Mouse (Mus musculus) intestine, embryonic 15.5 days (tissue): ENCODE measurements at regions not wholly inside any gene's neighbourhood (a gene's known extent, or its start where the extent isn't known, plus 50 kb on each side); places are given as distances from the start of the nearest gene placed in this dataset.

ENCODE experiments used
- ATAC-seq: fragments of 200-750 bp; cut with Nextera tagmentation; 2 replicates; pipeline ENCODE4 v1.8.0; 2017; ENCODE audit warnings: moderate TSS enrichment, moderate library complexity
- H3K27ac ChIP-seq: fragments of 300-500 bp; sonication (generic); 2 replicates; pipeline ENCODE4 v1.5.1; 2015; ENCODE audit warnings: mild to moderate bottlenecking, inconsistent platforms
- H3K27me3 ChIP-seq: fragments of 300-500 bp; sonication (generic); replicated peaks from 2 replicates; pipeline ENCODE4 v1.6.1; 2015; ENCODE audit warnings: inconsistent platforms
- H3K36me3 ChIP-seq: fragments of 300-500 bp; sonication (generic); 2 replicates; pipeline ENCODE4 v1.6.1; 2015; ENCODE audit warnings: inconsistent platforms
- H3K4me1 ChIP-seq: fragments of 300-500 bp; sonication (generic); replicated peaks from 2 replicates; pipeline ENCODE4 v1.6.1; 2015; ENCODE audit warnings: inconsistent platforms
- H3K4me2 ChIP-seq: fragments of 300-500 bp; sonication (generic); replicated peaks from 2 replicates; pipeline ENCODE4 v1.6.1; 2015; ENCODE audit warnings: mild to moderate bottlenecking, inconsistent platforms
- H3K4me3 ChIP-seq: fragments of 300-500 bp; sonication (generic); replicated peaks from 2 replicates; pipeline ENCODE4 v1.5.1; 2015; ENCODE audit warnings: inconsistent platforms
- H3K9ac ChIP-seq: fragments of 300-500 bp; sonication (generic); 2 replicates; pipeline ENCODE4 v1.6.1; 2015; ENCODE audit warnings: inconsistent platforms
- H3K9me3 ChIP-seq: fragments of 300-500 bp; sonication (generic); 2 replicates; pipeline ENCODE4 v1.6.1; 2016; ENCODE audit warnings: inconsistent platforms
- WGBS: fragments of 180-500 bp; shearing (Covaris S2); methylation state at CpG from one replicate; pipeline ENCODE4 v1.1.7; 2015; 5-methylcytosine and 5-hydroxymethylcytosine counted together

GRCm38 (mm10) chr5:133389023-133389840 is 710.3 kb upstream of the Castor2 start:
- Histone ChIP-seq H3K9ac (no peak overlapping the region), H3K4me1 (no peaks in the 10 kb centered on the region), H3K4me3 (no peak overlapping the region), H3K4me2 (no peak overlapping the region), H3K9me3 (no peaks in the 10 kb centered on the region), H3K36me3 (no peaks in the 10 kb centered on the region), H3K27me3 (no peaks in the 10 kb centered on the region), H3K27ac (no peak overlapping the region)
- no peak for ATAC-seq
- WGBS = 78% methylated on average over 6 of the region's 6 CpGs

- Histone ChIP-seq H3K4me3 (no peak overlapping the region), H3K9me3 (no peaks in the 10 kb centered on the region), H3K27me3 (no peaks in the 10 kb centered on the region), H3K36me3 (no peaks in the 10 kb centered on the region), H3K4me1 (no peaks in the 10 kb centered on the region), H3K9ac (no peak overlapping the region), H3K27ac (no peak overlapping the region), H3K4me2 (no peak overlapping the region)
- ATAC-seq = no peak
- 40% methylated on average over 10 of the region's 10 CpGs for WGBS
These were observed 713.8 kb upstream of the Castor2 start for GRCm38 (mm10) chr5:133385374-133386349.

- H3K4me1 ChIP-seq = no peaks in the 10 kb centered on the region
- ATAC-seq = no peak
- no peaks in the 10 kb centered on the region for H3K27me3 ChIP-seq
- WGBS = 85% methylated on average over 3 of the region's 3 CpGs
- no peak overlapping the region for H3K4me3 ChIP-seq
- H3K36me3 ChIP-seq = no peaks in the 10 kb centered on the region
- H3K9ac ChIP-seq = no peak overlapping the region
- H3K4me2 ChIP-seq = no peak overlapping the region
- no peak overlapping the region for H3K27ac ChIP-seq
- H3K9me3 ChIP-seq = no peaks in the 10 kb centered on the region
These were observed 733.7 kb upstream of the Castor2 start for GRCm38 (mm10) chr5:133365771-133366170.

GRCm38 (mm10) chr5:133347516-133347915 is 752.0 kb upstream of the Castor2 start:
- no peaks in the 10 kb centered on the region for H3K9me3 ChIP-seq
- no peaks in the 10 kb centered on the region for H3K4me1 ChIP-seq
- H3K4me2 ChIP-seq = no peak overlapping the region
- H3K27me3 ChIP-seq = no peaks in the 10 kb centered on the region
- no peak overlapping the region for H3K4me3 ChIP-seq
- H3K27ac ChIP-seq = no peak overlapping the region
- WGBS = 85% methylated on average over 3 of the region's 3 CpGs
- H3K9ac ChIP-seq = no peak overlapping the region
- H3K36me3 ChIP-seq = no peaks in the 10 kb centered on the region
- no peak for ATAC-seq

- Histone ChIP-seq H3K4me2 (no peak overlapping the region), H3K4me3 (no peak overlapping the region), H3K9ac (no peak overlapping the region), H3K27me3 (no peaks in the 10 kb centered on the region), H3K9me3 (no peaks in the 10 kb centered on the region), H3K4me1 (no peaks in the 10 kb centered on the region), H3K36me3 (no peaks in the 10 kb centered on the region), H3K27ac (no peak overlapping the region)
- no peak for ATAC-seq
- WGBS = 75% methylated on average over 3 of the region's 3 CpGs
These were observed 757.5 kb upstream of the Castor2 start for GRCm38 (mm10) chr5:133341973-133342372.

- no peaks in the 10 kb centered on the region for H3K36me3 ChIP-seq
- H3K4me1 ChIP-seq = no peaks in the 10 kb centered on the region
- no peaks in the 10 kb centered on the region for H3K27me3 ChIP-seq
- WGBS = 65% methylated on average over 2 of the region's 2 CpGs
- H3K27ac ChIP-seq = no peak overlapping the region
- no peak for ATAC-seq
- H3K9me3 ChIP-seq = no peaks in the 10 kb centered on the region
- no peak overlapping the region for H3K4me2 ChIP-seq
- no peak overlapping the region for H3K4me3 ChIP-seq
- no peak overlapping the region for H3K9ac ChIP-seq
These were observed 777.5 kb upstream of the Auts2 start for GRCm38 (mm10) chr5:133320626-133321025.

GRCm38 (mm10) chr5:133320206-133320605 is 777.1 kb upstream of the Auts2 start:
- H3K27ac ChIP-seq = no peak overlapping the region
- H3K9ac ChIP-seq = no peak overlapping the region
- no peak overlapping the region for H3K4me2 ChIP-seq
- H3K36me3 ChIP-seq = no peaks in the 10 kb centered on the region
- no peaks in the 10 kb centered on the region for H3K27me3 ChIP-seq
- H3K4me3 ChIP-seq = no peak overlapping the region
- ATAC-seq = no peak
- no peaks in the 10 kb centered on the region for H3K9me3 ChIP-seq
- no peaks in the 10 kb centered on the region for H3K4me1 ChIP-seq
- 97% methylated on average over 1 of the region's 1 CpGs for WGBS

- WGBS = 50% methylated on average over 7 of the region's 7 CpGs
- no peaks in the 10 kb centered on the region for H3K27me3 ChIP-seq
- no peak overlapping the region for H3K9ac ChIP-seq
- H3K9me3 ChIP-seq = no peaks in the 10 kb centered on the region
- H3K4me2 ChIP-seq = no peak overlapping the region
- H3K4me1 ChIP-seq = no peaks in the 10 kb centered on the region
- no peak overlapping the region for H3K4me3 ChIP-seq
- no peak overlapping the region for H3K27ac ChIP-seq
- no peaks in the 10 kb centered on the region for H3K36me3 ChIP-seq
- no peak for ATAC-seq
These were observed 770.9 kb upstream of the Auts2 start for GRCm38 (mm10) chr5:133314031-133314430.

- Histone ChIP-seq H3K4me2 (no peak overlapping the region), H3K9ac (no peak overlapping the region), H3K9me3 (no peaks in the 10 kb centered on the region), H3K36me3 (no peaks in the 10 kb centered on the region), H3K4me1 (no peaks in the 10 kb centered on the region), H3K4me3 (no peak overlapping the region), H3K27ac (no peak overlapping the region), H3K27me3 (no peaks in the 10 kb centered on the region)
- no peak for ATAC-seq
- 50% methylated on average over 6 of the region's 6 CpGs for WGBS
These were observed 768.1 kb upstream of the Auts2 start for GRCm38 (mm10) chr5:133310979-133311890.

GRCm38 (mm10) chr5:133267887-133268286 is 724.7 kb upstream of the Auts2 start:
- Histone ChIP-seq H3K4me1 (no peaks in the 10 kb centered on the region), H3K27ac (no peak overlapping the region), H3K9ac (no peak overlapping the region), H3K9me3 (no peaks in the 10 kb centered on the region), H3K36me3 (no peaks in the 10 kb centered on the region), H3K4me3 (no peak overlapping the region), H3K27me3 (no peaks in the 10 kb centered on the region), H3K4me2 (no peak overlapping the region)
- ATAC-seq = no peak
- 66% methylated on average over 7 of the region's 7 CpGs for WGBS

- Histone ChIP-seq H3K9me3 (no peaks in the 10 kb centered on the region), H3K9ac (no peak overlapping the region), H3K36me3 (no peaks in the 10 kb centered on the region), H3K4me2 (no peak overlapping the region), H3K4me1 (no peaks in the 10 kb centered on the region), H3K27me3 (no peaks in the 10 kb centered on the region), H3K4me3 (no peak overlapping the region), H3K27ac (no peak overlapping the region)
- ATAC-seq = no peak
- 70% methylated on average over 2 of the region's 2 CpGs for WGBS
These were observed 724.2 kb upstream of the Auts2 start for GRCm38 (mm10) chr5:133267356-133267755.

GRCm38 (mm10) chr5:133264976-133265375 is 721.8 kb upstream of the Auts2 start:
- 52% methylated on average over 7 of the region's 7 CpGs for WGBS
- no peak overlapping the region for H3K4me3 ChIP-seq
- no peaks in the 10 kb centered on the region for H3K36me3 ChIP-seq
- H3K27me3 ChIP-seq = no peaks in the 10 kb centered on the region
- no peak overlapping the region for H3K9ac ChIP-seq
- no peaks in the 10 kb centered on the region for H3K9me3 ChIP-seq
- ATAC-seq = no peak
- H3K4me2 ChIP-seq = no peak overlapping the region
- H3K4me1 ChIP-seq = no peaks in the 10 kb centered on the region
- H3K27ac ChIP-seq = no peak overlapping the region
